Mouse (Mus musculus) stomach, embryonic 14.5 days (tissue): ENCODE measurements at regions not wholly inside any gene's neighbourhood (a gene's known extent, or its start where the extent isn't known, plus 50 kb on each side); places are given as distances from the start of the nearest gene placed in this dataset.
"Not testable (repeated sequence)": the region's sequence is repeated elsewhere in the genome, so short reads cannot be mapped to it uniquely, and the experiment has no call there.

ENCODE experiments used
- ATAC-seq: fragments of 200-750 bp; cut with Nextera tagmentation; 2 replicates; pipeline ENCODE4 v1.8.0; 2017; ENCODE audit warnings: low read depth, moderate TSS enrichment; ENCODE audit not compliant: insufficient number of reproducible peaks, insufficient read depth, low FRiP score
- H3K27ac ChIP-seq: fragments of 300-500 bp; sonication (generic); 2 replicates; pipeline ENCODE4 v1.5.1; 2014; ENCODE audit warnings: mild to moderate bottlenecking, low read length, moderate library complexity, mixed read lengths
- H3K27me3 ChIP-seq: fragments of 300-500 bp; sonication (generic); 2 replicates; pipeline ENCODE4 v1.6.1; 2014; ENCODE audit warnings: low read length, control low read depth, mixed read lengths; ENCODE audit not compliant: control insufficient read depth, insufficient read depth
- H3K36me3 ChIP-seq: fragments of 300-500 bp; sonication (generic); 2 replicates; pipeline ENCODE4 v1.6.1; 2014; ENCODE audit warnings: mild to moderate bottlenecking, control low read depth, low read length, moderate library complexity, mixed read lengths; ENCODE audit not compliant: control insufficient read depth, insufficient read depth
- H3K4me1 ChIP-seq: fragments of 300-500 bp; sonication (generic); 2 replicates; pipeline ENCODE4 v1.6.1; 2014; ENCODE audit warnings: low read length, control low read depth, mixed read lengths; ENCODE audit not compliant: control insufficient read depth, insufficient read depth
- H3K4me2 ChIP-seq: fragments of 300-500 bp; sonication (generic); replicated peaks from 2 replicates; pipeline ENCODE4 v1.6.1; 2014; ENCODE audit warnings: low read depth, low read length, control low read depth
- H3K4me3 ChIP-seq: fragments of 300-500 bp; sonication (generic); 2 replicates; pipeline ENCODE4 v1.5.1; 2014; ENCODE audit warnings: low read depth, low read length, control low read depth
- H3K9ac ChIP-seq: fragments of 300-500 bp; sonication (generic); replicated peaks from 2 replicates; pipeline ENCODE4 v1.6.1; 2014; ENCODE audit warnings: low read depth, mild to moderate bottlenecking, control low read depth, low read length, moderate library complexity, mixed read lengths
- H3K9me3 ChIP-seq: fragments of 300-500 bp; sonication (generic); 2 replicates; pipeline ENCODE4 v1.6.1; 2016; ENCODE audit warnings: low read depth, low read length, control low read depth; ENCODE audit not compliant: control insufficient read depth
- WGBS: fragments of 180-500 bp; shearing (Covaris S2); extraction: QIAGEN DNeasy Blood & Tissue Kit; methylation state at CpG from one replicate; pipeline ENCODE4 v1.1.7; 2014; 5-methylcytosine and 5-hydroxymethylcytosine counted together

DNA sequence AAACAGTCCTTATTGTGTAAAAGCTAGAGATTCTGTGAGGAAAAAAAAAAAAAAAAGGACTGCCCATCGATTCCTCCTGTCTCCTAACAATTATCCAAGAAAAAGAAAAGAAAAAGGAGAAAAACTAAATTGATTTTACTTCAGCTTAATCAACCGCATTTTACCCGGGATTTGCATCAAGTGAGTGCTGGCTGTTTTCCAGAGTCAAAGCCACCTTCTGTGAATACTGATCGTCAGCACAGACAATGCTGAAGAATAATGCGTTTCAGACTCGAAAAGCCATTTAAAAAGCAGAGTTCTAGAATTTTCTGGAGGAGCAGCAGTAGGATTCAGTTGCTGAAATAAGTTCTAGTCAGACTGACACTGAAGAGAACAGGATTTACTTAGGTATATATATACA is 131.1 kb downstream of the Kcnk1 start:
- Histone ChIP-seq H3K4me1 (no peaks in the 10 kb centered on the region), H3K36me3 (no peaks in the 10 kb centered on the region), H3K27me3 (no peaks in the 10 kb centered on the region), H3K4me2 (no peak overlapping the region), H3K9ac (no peak overlapping the region), H3K9me3 (no peaks in the 10 kb centered on the region), H3K27ac (no peak overlapping the region), H3K4me3 (no peak overlapping the region)
- 69% methylated on average over 6 of the region's 6 CpGs for WGBS
- no peak for ATAC-seq

- Histone ChIP-seq H3K4me1 (no peaks in the 10 kb centered on the region), H3K36me3 (no peaks in the 10 kb centered on the region), H3K27ac (no peak overlapping the region), H3K9ac (no peak overlapping the region), H3K9me3 (no peaks in the 10 kb centered on the region), H3K27me3 (no peaks in the 10 kb centered on the region), H3K4me3 (no peak overlapping the region), H3K4me2 (no peak overlapping the region)
- ATAC-seq: no peak
- 71% methylated on average over 4 of the region's 4 CpGs for WGBS
Measured at GRCm38 (mm10) chr8:126132076-126132475, 137.1 kb downstream of the Kcnk1 start.

DNA sequence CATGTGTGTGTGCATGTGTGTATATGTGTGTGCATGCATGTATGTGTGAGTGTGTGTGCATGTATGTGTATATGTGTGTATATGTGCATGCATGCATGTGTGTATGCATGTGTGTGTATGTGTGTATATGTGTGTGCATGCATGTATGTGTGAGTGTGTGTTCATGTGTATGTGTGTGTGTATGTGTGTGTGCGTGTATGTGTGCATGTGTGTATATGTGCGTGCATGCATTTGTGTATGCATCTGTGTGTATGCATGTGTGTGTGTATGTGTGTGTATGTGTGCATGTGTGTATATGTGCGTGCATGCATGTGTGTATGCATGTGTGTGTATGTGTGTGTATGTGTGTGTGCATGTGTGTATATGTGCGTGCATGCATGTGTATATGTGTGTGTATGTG is 137.9 kb downstream of the Kcnk1 start:
- H3K9me3 ChIP-seq, H3K27me3 ChIP-seq, H3K36me3 ChIP-seq, H3K4me3 ChIP-seq, H3K9ac ChIP-seq, H3K27ac ChIP-seq, H3K4me1 ChIP-seq, H3K4me2 ChIP-seq, ATAC-seq: not testable (repeated sequence)
- 95% methylated on average over 4 of the region's 4 CpGs for WGBS

DNA sequence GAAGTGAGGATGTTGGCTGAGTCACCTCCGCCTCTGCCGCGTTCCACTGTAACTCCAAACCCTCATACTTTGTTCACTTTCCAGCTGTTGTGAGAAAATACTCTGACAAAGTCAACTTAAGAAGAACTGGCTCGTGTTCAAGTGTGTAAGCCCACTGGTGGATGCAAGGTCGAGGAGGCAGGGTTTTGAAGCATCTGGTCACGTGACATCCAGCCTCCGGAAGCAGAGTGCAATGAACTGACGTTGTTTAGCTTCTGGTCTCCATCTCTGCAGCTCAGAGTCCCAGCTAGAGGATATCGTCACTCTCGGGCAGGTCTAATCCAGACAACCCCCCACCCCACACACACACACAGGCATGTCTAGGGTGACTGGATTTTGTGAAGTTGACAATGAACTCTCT is 140.1 kb downstream of the Kcnk1 start:
- no peak for ATAC-seq
- Histone ChIP-seq H3K4me1 (peaks cover 4% of the 10 kb centered on the region; the same call in 1 of the 2 replicates), H3K27me3 (0 out of 2 replicates have a peak, but pooled peaks cover 13% of the 10 kb centered on the region), H3K9ac (no peak overlapping the region), H3K4me3 (no peak overlapping the region), H3K36me3 (no peaks in the 10 kb centered on the region), H3K27ac (no peak overlapping the region), H3K4me2 (no peak overlapping the region), H3K9me3 (no peaks in the 10 kb centered on the region)
- WGBS: 39% methylated on average over 10 of the region's 10 CpGs

- no peak overlapping the region for H3K4me3 ChIP-seq
- WGBS: 78% methylated on average over 3 of the region's 3 CpGs
- 0 out of 2 replicates have a peak, but pooled peaks cover 13% of the 10 kb centered on the region for H3K27me3 ChIP-seq
- H3K4me1 ChIP-seq: peaks cover 4% of the 10 kb centered on the region; the same call in 1 of the 2 replicates
- no peaks in the 10 kb centered on the region for H3K9me3 ChIP-seq
- ATAC-seq: peak; percentile 57
- no peak overlapping the region for H3K4me2 ChIP-seq
- no peak overlapping the region; the same call in 1 of the 2 replicates for H3K27ac ChIP-seq
- no peaks in the 10 kb centered on the region for H3K36me3 ChIP-seq
- H3K9ac ChIP-seq: no peak overlapping the region
Measured at GRCm38 (mm10) chr8:126135573-126135972, 140.6 kb downstream of the Kcnk1 start.

GRCm38 (mm10) chr8:126136946-126137345 is 142.0 kb downstream of the Kcnk1 start:
- peaks cover 4% of the 10 kb centered on the region; the same call in 1 of the 2 replicates for H3K4me1 ChIP-seq
- no peak overlapping the region for H3K4me2 ChIP-seq
- no peak overlapping the region for H3K9ac ChIP-seq
- WGBS: 81% methylated on average over 3 of the region's 3 CpGs
- H3K27ac ChIP-seq: no peak overlapping the region
- H3K4me3 ChIP-seq: no peak overlapping the region
- no peaks in the 10 kb centered on the region for H3K9me3 ChIP-seq
- no peak for ATAC-seq
- no peaks in the 10 kb centered on the region for H3K36me3 ChIP-seq
- 0 out of 2 replicates have a peak, but pooled peaks cover 13% of the 10 kb centered on the region for H3K27me3 ChIP-seq

DNA sequence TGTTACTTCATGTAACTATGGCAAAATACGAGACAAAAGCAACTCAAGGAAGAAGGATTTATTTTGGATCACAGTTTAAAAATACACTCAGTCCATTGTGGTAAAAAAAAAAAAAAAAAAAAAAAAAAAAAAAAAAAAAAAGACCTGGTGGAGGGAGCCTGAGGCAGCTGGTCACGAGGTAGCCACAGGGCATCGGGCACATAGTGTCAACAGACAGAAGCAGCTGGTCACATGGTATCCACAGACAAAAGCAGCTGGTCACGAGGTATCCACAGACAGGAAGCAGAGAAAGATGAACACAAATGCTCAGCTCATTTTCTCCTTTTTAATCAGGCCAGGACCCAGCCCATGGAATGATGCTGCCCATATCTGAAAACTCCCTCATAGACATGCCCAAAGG is 142.5 kb downstream of the Kcnk1 start:
- Histone ChIP-seq H3K4me1 (peaks cover 4% of the 10 kb centered on the region; the same call in 1 of the 2 replicates), H3K9ac (no peak overlapping the region), H3K27me3 (0 out of 2 replicates have a peak, but pooled peaks cover 13% of the 10 kb centered on the region), H3K36me3 (no peaks in the 10 kb centered on the region), H3K27ac (no peak overlapping the region), H3K4me2 (no peak overlapping the region), H3K9me3 (no peaks in the 10 kb centered on the region), H3K4me3 (no peak overlapping the region)
- WGBS: 77% methylated on average over 4 of the region's 4 CpGs
- ATAC-seq: no peak

DNA sequence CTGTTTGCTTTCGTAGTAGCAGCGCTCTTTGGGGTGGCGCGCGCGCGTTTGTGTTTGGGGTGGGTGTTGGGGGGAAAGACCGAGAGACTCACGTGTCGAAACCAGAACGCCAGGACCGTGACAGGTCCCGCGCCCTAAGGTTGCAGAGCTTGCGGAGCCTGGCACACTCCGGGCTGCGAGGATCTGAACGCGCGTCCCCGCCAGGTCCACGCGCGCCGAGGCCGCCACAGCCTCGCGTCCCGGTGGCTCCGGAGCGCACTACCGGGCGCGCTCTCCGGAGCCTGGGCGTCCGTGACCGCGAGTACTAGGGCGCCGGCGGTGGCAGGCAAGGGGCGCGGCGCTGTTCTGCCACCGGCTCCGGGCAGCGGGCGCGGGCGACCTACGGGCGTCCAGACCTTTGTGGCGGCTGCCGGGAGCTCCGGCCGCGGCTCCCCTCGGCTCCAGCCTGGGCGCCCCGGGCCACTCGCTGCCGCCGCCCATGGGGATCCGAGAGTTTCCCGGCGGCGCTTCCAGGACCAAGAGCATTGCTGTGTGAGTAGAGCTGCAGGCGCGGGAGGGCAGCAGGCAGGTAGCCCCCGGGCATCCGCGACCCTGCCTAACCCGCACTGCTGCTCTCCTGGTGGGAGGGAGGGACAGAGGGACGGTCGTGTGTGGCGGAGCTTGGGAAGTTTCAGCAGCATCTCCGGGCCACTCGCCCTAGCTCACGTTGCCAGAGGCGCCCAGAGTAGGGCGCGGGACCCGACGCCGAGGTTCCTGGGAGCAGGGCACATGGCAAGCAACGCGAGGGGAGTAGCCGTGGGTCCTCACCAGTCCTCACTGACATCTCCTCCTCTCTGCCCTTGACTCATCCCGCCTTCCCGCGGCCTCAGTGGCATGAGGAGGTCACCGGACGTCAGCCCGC is 143.9 kb downstream of the Kcnk1 start:
- ATAC-seq: peak; percentile 20; the same call in 1 of the 2 replicates
- Histone ChIP-seq H3K27ac (no peak overlapping the region), H3K36me3 (no peaks in the 10 kb centered on the region), H3K4me3 (peak overlapping the region; percentile 50), H3K27me3 (0 out of 2 replicates have a peak, but pooled peaks cover 13% of the 10 kb centered on the region), H3K9ac (peak overlapping the region; percentile 6; the same call in 1 of the 2 replicates), H3K9me3 (no peaks in the 10 kb centered on the region), H3K4me2 (peak overlapping the region; percentile 99), H3K4me1 (peaks cover 4% of the 10 kb centered on the region; the same call in 1 of the 2 replicates)
- under 1% methylated on average over 93 of the region's 95 CpGs for WGBS
